Mouse (Mus musculus) embryonic fibroblast, embryonic 13.5 days (primary cell): Measurements from ENCODE around the gene Vps35.

Experiments used
- CTCF ChIP-seq: IDR thresholded peaks from 2 replicates; pipeline ENCODE4 v1.5.1; 2011; ENCODE audit warnings: mild to moderate bottlenecking, control low read depth, low read length, moderate library complexity, borderline replicate concordance; ENCODE audit not compliant: insufficient read depth
- POLR2A ChIP-seq: IDR thresholded peaks from 2 replicates; pipeline ENCODE4 v1.6.1; 2011; ENCODE audit warnings: low read depth, mild to moderate bottlenecking, control low read depth, low read length, moderate library complexity

GRCm38 (mm10) chr8:85313036-85313435, 13.4 kb upstream of the Vps35 start:
- TF ChIP-seq POLR2A, result no peak
- TF ChIP-seq CTCF, result no peak
